Mouse (Mus musculus) megakaryocyte, embryonic 14.5 days (primary cell): ENCODE results near the gene BC049352. TPM values are rescaled to one million over a fixed set of nuclear protein-coding genes. Genes with fewer than 3 reads are reported as not detected.

Source experiments
- H3K27me3 ChIP-seq: replicated peaks from 2 replicates; pipeline ENCODE3; 2012; ENCODE audit warnings: inconsistent platforms
- H3K36me3 ChIP-seq: replicated peaks from 2 replicates; pipeline ENCODE3; 2012; ENCODE audit warnings: low read length, inconsistent platforms, mixed read lengths
- H3K4me1 ChIP-seq: 2 replicates; pipeline ENCODE4 v1.6.1; 2012; ENCODE audit warnings: inconsistent platforms
- H3K4me3 ChIP-seq: replicated peaks from 2 replicates; pipeline ENCODE3; 2012; ENCODE audit warnings: moderate library complexity, mild to moderate bottlenecking, inconsistent platforms
- H3K9me3 ChIP-seq: 2 replicates; pipeline ENCODE4 v1.6.1; 2012; ENCODE audit warnings: inconsistent platforms
- FLI1 ChIP-seq: IDR thresholded peaks from 2 replicates; pipeline ENCODE4 v1.6.1; 2012; ENCODE audit warnings: low read length, inconsistent platforms, mixed read lengths
- GATA1 ChIP-seq: IDR thresholded peaks from 3 replicates; pipeline ENCODE4 v1.6.1; 2012; ENCODE audit warnings: mixed read lengths, low read length, inconsistent platforms, borderline replicate concordance
- polyA plus RNA-seq: library from polyadenylated mRNA; stranded (reverse); fragments of >175 nt; gene quantifications from 2 replicates; pipeline ENCODE4 v1.2.3, GENCODE M21; 2012; ENCODE audit warnings: low replicate concordance; ENCODE audit not compliant: insufficient read depth

Gene BC049352
- polyA plus RNA-seq, 1 experiment: 0.13 TPM

DNA sequence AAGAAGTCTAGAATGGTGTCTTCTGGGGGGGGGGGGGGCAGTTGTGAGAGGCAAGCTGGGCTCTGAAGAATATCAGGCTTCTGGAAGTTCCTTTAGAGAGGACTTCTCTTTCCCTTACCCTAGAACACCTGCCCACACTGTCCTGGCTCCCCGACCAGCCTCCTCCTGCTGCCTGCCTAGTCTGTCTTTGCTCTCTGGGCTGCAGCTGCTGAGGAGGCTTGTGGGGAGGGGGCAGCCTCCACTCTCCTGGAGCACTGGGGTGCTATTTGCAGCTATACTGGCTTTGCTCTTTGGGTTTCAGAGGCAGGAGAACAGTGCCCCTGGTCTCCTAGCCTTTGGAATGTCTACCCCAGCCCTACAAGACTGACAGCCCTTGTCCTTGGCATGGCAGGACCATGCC is 30.9 kb upstream of the BC049352 start:
- Histone ChIP-seq H3K36me3 (no peaks in the 10 kb centered on the region), H3K4me1 (peaks cover 3% of the 10 kb centered on the region), H3K27me3 (peaks cover 95% of the 10 kb centered on the region), H3K4me3 (no peak overlapping the region), H3K9me3 (no peaks in the 10 kb centered on the region)
- TF ChIP-seq FLI1: no peak
- no peak for TF ChIP-seq GATA1

DNA sequence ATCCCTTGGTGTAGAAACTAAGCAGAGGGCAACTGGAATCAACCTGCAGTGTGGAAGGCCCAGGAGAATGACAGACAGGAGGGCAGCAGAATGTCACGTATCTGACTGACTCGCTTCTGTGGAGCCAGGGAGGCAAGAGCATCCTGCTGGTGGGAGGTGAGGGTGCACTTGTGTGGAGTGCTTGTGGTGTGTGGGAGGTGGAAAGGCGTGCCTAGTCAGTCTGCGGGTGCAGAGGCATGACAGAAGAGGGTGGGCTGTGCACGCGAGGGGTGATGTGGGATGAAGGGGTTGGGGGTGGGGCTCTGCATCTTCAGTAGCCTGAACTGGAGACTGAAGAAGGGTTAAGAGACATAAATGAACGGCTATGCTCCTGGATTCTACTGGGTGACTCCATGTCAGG is 28.4 kb upstream of the BC049352 start:
- no peaks in the 10 kb centered on the region for H3K36me3 ChIP-seq
- H3K4me1 ChIP-seq: no peaks in the 10 kb centered on the region
- no peak overlapping the region for H3K4me3 ChIP-seq
- peaks cover 87% of the 10 kb centered on the region for H3K27me3 ChIP-seq
- peaks cover 14% of the 10 kb centered on the region for H3K9me3 ChIP-seq
- TF ChIP-seq GATA1: no peak
- TF ChIP-seq FLI1: no peak

DNA sequence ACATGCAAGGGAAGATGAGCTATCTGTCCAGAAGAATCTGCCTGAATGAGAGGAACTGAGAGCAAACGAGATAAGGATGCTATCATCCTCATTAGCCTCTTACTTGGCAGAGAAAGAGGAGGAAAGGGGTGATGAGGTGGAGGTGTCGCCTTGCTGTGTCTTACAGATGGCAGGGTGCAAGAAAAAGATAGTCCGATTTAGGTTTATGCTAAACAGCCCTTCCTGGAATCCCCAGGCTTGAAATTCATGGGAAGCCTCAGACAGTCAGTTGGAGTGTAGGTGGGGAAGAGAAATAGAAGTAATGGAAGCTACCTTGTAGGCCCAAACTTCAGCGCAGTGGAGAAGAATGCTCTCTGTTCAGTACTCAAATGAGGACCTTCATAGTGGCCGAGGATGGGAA is 13.9 kb upstream of the BC049352 start:
- peaks cover 38% of the 10 kb centered on the region for H3K9me3 ChIP-seq
- no peaks in the 10 kb centered on the region for H3K4me1 ChIP-seq
- TF ChIP-seq GATA1: no peak
- TF ChIP-seq FLI1: no peak
- no peaks in the 10 kb centered on the region for H3K36me3 ChIP-seq
- no peak overlapping the region for H3K4me3 ChIP-seq
- H3K27me3 ChIP-seq: peaks cover 17% of the 10 kb centered on the region

DNA sequence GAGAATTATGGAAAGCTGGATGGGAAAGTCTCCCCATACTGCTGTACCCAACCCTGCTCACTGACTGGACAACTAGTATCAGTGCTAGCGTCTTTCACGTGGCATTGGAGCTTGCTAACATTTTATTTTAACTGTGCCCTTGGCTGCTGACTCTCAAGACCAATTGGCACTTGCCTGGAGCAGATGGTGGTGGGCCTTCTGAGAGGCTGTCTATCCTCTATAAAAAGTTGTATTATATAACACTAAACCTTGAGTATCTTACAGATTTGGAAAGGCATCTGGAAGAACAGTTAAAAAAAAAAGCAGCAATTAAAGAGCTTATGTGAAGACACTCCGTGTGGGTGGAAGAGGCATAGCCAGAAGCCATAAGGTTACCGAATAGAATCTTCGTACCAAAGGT is 11.7 kb upstream of the BC049352 start:
- Histone ChIP-seq H3K4me3 (no peak overlapping the region), H3K27me3 (peaks cover 32% of the 10 kb centered on the region), H3K36me3 (no peaks in the 10 kb centered on the region), H3K9me3 (peaks cover 38% of the 10 kb centered on the region), H3K4me1 (no peaks in the 10 kb centered on the region)
- TF ChIP-seq FLI1: no peak
- no peak for TF ChIP-seq GATA1

DNA sequence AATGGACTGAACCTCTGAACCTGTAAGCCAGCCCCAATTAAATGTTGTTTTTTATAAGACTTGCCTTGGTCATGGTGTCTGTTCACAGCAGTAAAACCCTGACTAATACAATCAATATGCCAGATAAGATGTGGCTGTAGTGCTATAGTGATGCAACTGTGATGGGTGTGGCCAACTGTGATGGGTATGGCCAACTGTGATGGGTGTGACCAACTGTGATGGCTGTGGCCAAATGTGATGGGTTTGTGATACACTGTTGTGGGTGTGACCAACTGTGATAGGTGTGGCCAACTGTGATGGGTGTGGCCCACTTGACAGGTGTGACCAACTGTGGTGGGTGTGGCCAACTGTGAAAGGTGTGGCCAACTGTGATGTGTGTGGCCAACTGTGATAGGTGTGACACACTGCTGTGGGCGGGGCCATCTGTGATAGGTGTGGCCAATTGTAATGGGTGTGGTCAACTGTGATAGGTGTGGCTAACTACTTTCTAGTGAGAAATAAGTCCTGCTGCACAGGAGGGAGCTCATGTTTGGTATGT is 10.7 kb upstream of the BC049352 start:
- TF ChIP-seq GATA1 (no peak), FLI1 (no peak)
- Histone ChIP-seq H3K27me3 (peaks cover 40% of the 10 kb centered on the region), H3K4me3 (peak overlapping the region; percentile 17), H3K36me3 (no peaks in the 10 kb centered on the region), H3K4me1 (no peaks in the 10 kb centered on the region), H3K9me3 (peaks cover 31% of the 10 kb centered on the region)

DNA sequence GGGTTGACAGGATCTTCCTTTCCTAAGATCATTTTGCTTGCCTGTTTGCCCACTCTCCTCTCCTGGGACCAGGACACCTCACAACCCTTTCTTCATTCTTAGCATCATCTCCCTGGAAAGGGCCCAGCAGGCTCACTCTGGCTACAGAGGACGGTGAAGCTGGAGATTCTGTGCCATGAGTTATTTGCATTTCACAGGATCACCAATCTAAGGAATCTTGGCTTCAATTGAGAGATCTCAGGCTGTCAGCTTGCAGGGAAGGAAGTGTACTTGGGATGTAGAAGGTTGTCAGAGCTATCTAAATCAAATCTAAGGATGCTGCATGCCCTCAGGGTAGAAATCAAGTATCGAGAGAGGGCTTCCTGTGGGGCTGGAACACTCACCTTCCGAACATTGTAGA is 8.3 kb upstream of the BC049352 start:
- Histone ChIP-seq H3K9me3 (peaks cover 18% of the 10 kb centered on the region), H3K36me3 (no peaks in the 10 kb centered on the region), H3K27me3 (peaks cover 49% of the 10 kb centered on the region), H3K4me1 (no peaks in the 10 kb centered on the region), H3K4me3 (no peak overlapping the region)
- TF ChIP-seq GATA1: no peak
- TF ChIP-seq FLI1: no peak

DNA sequence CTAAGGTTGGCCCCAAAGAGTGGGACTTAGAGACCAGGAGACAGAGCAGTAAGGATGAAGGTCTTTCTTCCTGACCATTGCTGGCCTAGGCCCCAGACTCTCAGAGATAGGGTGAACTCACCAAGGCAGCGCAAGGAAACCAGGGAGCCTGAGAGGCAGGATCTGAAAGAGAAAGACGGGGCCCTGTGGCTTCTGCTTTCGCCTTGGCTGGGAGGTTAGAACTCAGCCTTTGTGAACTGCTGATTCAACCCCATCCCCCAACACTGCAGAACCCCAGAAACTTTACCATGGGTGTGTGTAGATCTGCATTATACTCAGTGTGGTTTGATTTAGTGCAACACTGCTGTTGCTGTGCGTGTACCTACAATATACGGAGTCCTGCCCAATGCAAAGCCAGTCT is 2.5 kb upstream of the BC049352 start:
- no peak for TF ChIP-seq FLI1
- Histone ChIP-seq H3K36me3 (no peaks in the 10 kb centered on the region), H3K4me3 (no peak overlapping the region), H3K9me3 (0 out of 2 replicates have a peak, but pooled peaks cover 4% of the 10 kb centered on the region), H3K27me3 (peaks cover 80% of the 10 kb centered on the region), H3K4me1 (peaks cover 3% of the 10 kb centered on the region; the same call in 1 of the 2 replicates)

DNA sequence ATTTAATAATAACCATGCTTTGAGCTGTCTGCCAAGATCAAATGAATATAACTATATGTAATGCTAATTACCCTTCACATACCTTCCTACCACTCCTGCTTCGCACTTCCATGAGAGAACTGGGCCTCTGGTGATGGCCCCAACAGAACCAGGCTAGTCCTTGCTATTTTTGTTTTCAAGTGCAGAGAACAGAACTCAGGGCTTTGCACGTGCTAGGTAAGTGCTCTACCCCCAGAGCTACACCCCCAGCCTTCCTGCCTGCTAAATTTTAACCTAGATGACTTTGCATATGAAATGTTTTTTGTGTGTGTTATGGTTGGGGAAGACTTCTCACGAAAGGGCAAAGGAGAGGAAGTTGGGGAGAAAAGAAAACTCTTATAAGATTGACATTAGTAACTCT is 714 bp downstream of the BC049352 start:
- Histone ChIP-seq H3K9me3 (0 out of 2 replicates have a peak, but pooled peaks cover 4% of the 10 kb centered on the region), H3K4me1 (peaks cover 3% of the 10 kb centered on the region; the same call in 1 of the 2 replicates), H3K36me3 (no peaks in the 10 kb centered on the region), H3K4me3 (no peak overlapping the region), H3K27me3 (peaks cover 82% of the 10 kb centered on the region)
- TF ChIP-seq GATA1 (no peak), FLI1 (no peak)

DNA sequence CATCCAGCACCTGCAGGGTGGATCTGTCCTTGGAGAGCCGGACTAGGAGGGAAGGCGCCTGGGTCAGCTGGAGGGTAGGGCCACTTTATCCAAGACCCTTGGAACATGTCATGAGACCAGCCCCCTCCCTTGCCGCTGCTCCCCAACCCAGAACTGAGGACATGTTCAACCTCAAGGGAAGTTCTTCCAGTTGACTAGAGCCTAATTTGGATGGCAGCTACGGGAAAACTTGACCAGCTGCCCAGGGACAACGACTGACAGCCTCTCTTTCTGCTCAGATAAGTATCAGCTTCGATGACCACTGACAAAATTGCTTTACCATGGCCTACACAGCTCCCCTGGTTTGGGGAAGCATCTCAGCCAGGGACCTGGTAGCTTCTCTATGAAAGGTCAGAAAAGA is 1.5 kb downstream of the BC049352 start:
- 0 out of 2 replicates have a peak, but pooled peaks cover 4% of the 10 kb centered on the region for H3K9me3 ChIP-seq
- TF ChIP-seq GATA1 (no peak), FLI1 (no peak)
- no peaks in the 10 kb centered on the region for H3K36me3 ChIP-seq
- peaks cover 83% of the 10 kb centered on the region for H3K27me3 ChIP-seq
- peak overlapping the region; percentile 43 for H3K4me3 ChIP-seq
- H3K4me1 ChIP-seq: peaks cover 6% of the 10 kb centered on the region; the same call in 1 of the 2 replicates

DNA sequence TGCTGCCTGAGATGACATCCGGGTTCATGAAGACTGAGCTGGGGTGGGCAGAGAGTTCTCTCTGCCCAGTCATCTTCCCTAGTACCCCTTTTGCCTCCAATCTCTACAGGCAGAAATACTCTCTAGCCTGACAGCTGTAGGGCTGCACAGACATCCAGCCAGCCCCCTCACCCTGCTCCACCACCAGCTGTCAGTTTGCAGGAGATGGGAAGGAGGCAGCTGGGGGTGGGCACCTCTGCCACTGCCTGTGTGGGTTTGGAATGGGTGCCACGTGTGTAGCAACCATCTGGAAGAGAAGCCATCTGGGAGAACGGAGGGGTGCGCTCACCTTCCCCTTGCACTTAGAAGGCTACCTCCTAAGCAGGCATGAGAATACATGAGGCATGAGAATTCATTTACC is 3.4 kb downstream of the BC049352 start:
- Histone ChIP-seq H3K9me3 (0 out of 2 replicates have a peak, but pooled peaks cover 4% of the 10 kb centered on the region), H3K4me3 (no peak overlapping the region), H3K36me3 (no peaks in the 10 kb centered on the region), H3K27me3 (peaks cover 78% of the 10 kb centered on the region), H3K4me1 (peaks cover 7% of the 10 kb centered on the region; the same call in 1 of the 2 replicates)
- TF ChIP-seq FLI1 (no peak), GATA1 (no peak)
